Mouse (Mus musculus): ENCODE data around the gene Gm10644. TPM values are rescaled to one million over a fixed set of nuclear protein-coding genes. Genes with fewer than 3 reads are reported as not detected.
A peak's percentile ranks its signal among the peaks of the same experiment; 100 is the strongest.

Gene Gm10644
- polyA plus RNA-seq, 1 experiment: 0.56 TPM

GRCm38 (mm10) chr8:83999057-83999705, 44.2 kb upstream of the Gm10644 start:
- peak in 1 of 2 experiments; percentile 32 for DNase-seq
- H3K4me3 ChIP-seq (replicated peaks; ENCODE audit: insufficient read depth, low read depth, low read length): peak overlapping the region; percentile 60
- H3K27me3 ChIP-seq (ENCODE audit: control insufficient read depth, insufficient read depth, low read length): no peaks in the 10 kb centered on the region
- no peak for TF ChIP-seq CTCF (IDR thresholded peaks at IDR 0.05; ENCODE audit: borderline replicate concordance, insufficient read depth, low read depth, low read length)
- no peak for TF ChIP-seq POLR2A (IDR thresholded peaks at IDR 0.05; ENCODE audit: borderline replicate concordance, insufficient read depth, low read length)
- peaks cover 9% of the 10 kb centered on the region for H3K4me1 ChIP-seq (ENCODE audit: control insufficient read depth, insufficient read depth, low read length)
- 66% methylated on average over 16 of the region's 16 CpGs for WGBS
- H3K27ac ChIP-seq (ENCODE audit: insufficient read depth, low read length): no peak overlapping the region

- Histone ChIP-seq H3K27ac (ENCODE audit: insufficient read depth, low read length) (no peak overlapping the region), H3K4me3 (replicated peaks; ENCODE audit: insufficient read depth, low read depth, low read length) (peak overlapping the region; percentile 60), H3K4me1 (ENCODE audit: control insufficient read depth, insufficient read depth, low read length) (peaks cover 9% of the 10 kb centered on the region), H3K27me3 (ENCODE audit: control insufficient read depth, insufficient read depth, low read length) (no peaks in the 10 kb centered on the region)
- TF ChIP-seq POLR2A (IDR thresholded peaks at IDR 0.05; ENCODE audit: borderline replicate concordance, insufficient read depth, low read length) (0 out of 2 replicates have a peak, but pooled peaks have one; percentile 19), CTCF (IDR thresholded peaks at IDR 0.05; ENCODE audit: borderline replicate concordance, insufficient read depth, low read depth, low read length) (peak; percentile 32; the same call in 1 of the 2 replicates)
- 10% methylated on average over 92 of the region's 92 CpGs for WGBS
- peak; percentile 58 to 61 for DNase-seq
Measured at GRCm38 (mm10) chr8:83998231-83999056, 43.4 kb upstream of the Gm10644 start.

DNA sequence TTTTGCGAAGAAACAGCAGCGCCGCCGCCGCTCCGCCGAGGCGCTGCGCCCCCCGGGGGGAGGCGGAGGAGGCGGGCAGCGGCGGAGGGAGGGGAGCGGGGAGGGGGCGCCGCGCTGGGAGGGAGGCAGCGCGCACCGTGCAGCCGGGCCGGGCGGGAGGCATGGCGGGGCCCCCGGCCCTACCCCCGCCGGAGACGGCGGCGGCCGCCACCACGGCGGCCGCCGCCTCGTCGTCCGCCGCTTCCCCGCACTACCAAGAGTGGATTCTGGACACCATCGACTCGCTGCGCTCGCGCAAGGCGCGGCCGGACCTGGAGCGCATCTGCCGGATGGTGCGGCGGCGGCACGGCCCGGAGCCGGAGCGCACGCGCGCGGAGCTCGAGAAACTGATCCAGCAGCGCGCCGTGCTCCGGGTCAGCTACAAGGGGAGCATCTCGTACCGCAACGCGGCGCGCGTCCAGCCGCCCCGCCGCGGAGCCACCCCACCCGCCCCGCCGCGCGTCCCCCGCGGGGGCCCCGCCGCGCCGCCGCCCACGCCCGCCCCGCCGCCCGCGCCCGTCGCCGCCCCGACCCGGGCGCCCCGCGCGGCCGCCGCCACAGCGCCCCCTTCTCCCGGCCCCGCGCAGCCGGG, 42.6 kb upstream of the Gm10644 start, which contains the start of gene Samd1:
Samd1 (plus strand) TSS at position 162 of the 631 bp plus-strand sequence.
- peak within 1 kb of the TSS; percentile 68; the same call in 1 of the 2 replicates for H3K27ac ChIP-seq (ENCODE audit: insufficient read depth, low read length)
- peak; percentile 64 to 71 for DNase-seq
- TF ChIP-seq CTCF (IDR thresholded peaks at IDR 0.05; ENCODE audit: borderline replicate concordance, insufficient read depth, low read depth, low read length): no peak
- no peak for TF ChIP-seq POLR2A (IDR thresholded peaks at IDR 0.05; ENCODE audit: borderline replicate concordance, insufficient read depth, low read length)
- peak within 1 kb of the TSS; percentile 84 for H3K4me3 ChIP-seq (replicated peaks; ENCODE audit: insufficient read depth, low read depth, low read length)
- 8% methylated on average over 80 of the region's 112 CpGs for WGBS
- peaks cover 6% of the 10 kb centered on the region; the same call in 1 of the 2 replicates for H3K4me1 ChIP-seq (ENCODE audit: control insufficient read depth, insufficient read depth, low read length)
- no peaks in the 10 kb centered on the region for H3K27me3 ChIP-seq (ENCODE audit: control insufficient read depth, insufficient read depth, low read length)

DNA sequence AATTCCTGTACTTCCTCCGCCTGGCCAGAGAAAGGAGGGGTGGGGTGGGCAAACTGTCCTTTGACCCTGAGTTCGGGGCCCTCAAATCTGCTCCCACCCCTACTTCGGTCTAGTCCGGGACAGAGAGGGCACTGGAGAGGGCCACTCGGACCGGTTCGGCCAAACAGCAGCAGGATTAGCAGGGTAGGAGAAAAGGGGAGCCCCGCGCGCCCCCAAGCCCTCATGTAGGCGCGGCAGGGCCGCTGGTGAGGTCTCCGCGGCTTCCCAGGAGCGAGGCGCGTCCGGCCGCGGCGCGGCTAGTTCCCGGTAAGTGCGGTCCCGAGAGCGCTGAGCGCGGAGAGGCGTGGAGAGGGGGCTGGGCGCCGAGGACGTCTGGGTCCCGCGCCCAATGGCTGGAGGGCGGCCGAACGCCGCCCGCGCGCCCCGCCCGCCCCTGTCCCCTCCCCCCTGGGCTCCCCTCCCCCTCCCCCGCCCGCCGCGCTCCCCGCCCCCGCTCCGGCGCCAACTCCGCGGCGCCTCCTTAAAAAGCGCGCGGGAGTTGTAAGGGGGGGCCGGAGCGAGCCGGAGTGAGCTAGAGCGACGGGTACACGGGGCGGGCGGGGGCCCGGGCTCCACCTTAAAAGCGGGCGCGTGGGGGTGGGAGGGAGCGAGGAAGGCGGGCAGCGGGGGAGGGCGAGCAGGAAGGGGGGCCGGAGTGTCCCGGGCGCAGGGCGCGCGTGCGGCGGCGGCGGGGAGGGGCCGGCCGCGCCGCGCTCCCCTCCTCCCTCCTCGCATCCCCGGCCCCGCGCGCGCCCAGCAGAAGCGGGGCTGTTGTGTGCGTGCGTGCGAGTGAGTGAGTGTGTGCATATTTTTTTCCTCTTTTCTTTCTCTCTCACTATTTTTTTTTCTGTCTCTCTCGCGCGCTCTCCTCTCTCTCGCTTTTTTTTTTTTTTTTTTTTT, 41.8 kb upstream of the Gm10644 start:
- peak; percentile 80 to 85 for DNase-seq
- Histone ChIP-seq H3K4me3 (replicated peaks; ENCODE audit: insufficient read depth, low read depth, low read length) (peak overlapping the region; percentile 84), H3K27me3 (ENCODE audit: control insufficient read depth, insufficient read depth, low read length) (no peaks in the 10 kb centered on the region), H3K27ac (ENCODE audit: insufficient read depth, low read length) (peak overlapping the region; percentile 26; the same call in 1 of the 2 replicates), H3K4me1 (ENCODE audit: control insufficient read depth, insufficient read depth, low read length) (peaks cover 6% of the 10 kb centered on the region; the same call in 1 of the 2 replicates)
- WGBS: 2% methylated on average over 86 of the region's 103 CpGs
- TF ChIP-seq POLR2A (IDR thresholded peaks at IDR 0.05; ENCODE audit: borderline replicate concordance, insufficient read depth, low read length) (peak; percentile 45; the same call in 1 of the 2 replicates), CTCF (IDR thresholded peaks at IDR 0.05; ENCODE audit: borderline replicate concordance, insufficient read depth, low read depth, low read length) (no peak)

DNA sequence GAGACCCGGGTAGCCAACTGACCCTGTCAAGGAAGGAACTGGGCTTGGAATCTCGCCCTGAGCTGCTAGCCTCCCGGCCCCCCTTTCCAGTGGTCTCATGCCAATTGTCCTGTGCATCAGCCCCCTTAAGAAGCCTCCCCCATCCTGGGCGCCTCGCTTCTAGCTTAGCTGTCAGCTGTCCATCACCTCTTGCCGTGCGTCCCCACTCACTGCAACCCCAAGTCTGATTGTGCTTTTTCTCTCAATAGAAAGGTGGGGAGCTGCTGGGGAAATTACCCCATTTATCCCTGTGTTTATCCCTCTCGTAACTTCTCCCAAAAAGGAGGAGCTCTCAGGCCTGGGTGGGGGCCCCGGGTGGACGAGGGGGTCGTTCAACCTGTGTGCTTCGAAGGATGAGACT, 41.0 kb upstream of the Gm10644 start:
- H3K27ac ChIP-seq (ENCODE audit: insufficient read depth, low read length): no peak overlapping the region
- H3K4me3 ChIP-seq (replicated peaks; ENCODE audit: insufficient read depth, low read depth, low read length): no peak overlapping the region
- TF ChIP-seq POLR2A (IDR thresholded peaks at IDR 0.05; ENCODE audit: borderline replicate concordance, insufficient read depth, low read length) (no peak), CTCF (IDR thresholded peaks at IDR 0.05; ENCODE audit: borderline replicate concordance, insufficient read depth, low read depth, low read length) (no peak)
- WGBS: 27% methylated on average over 12 of the region's 12 CpGs
- no peaks in the 10 kb centered on the region for H3K27me3 ChIP-seq (ENCODE audit: control insufficient read depth, insufficient read depth, low read length)
- H3K4me1 ChIP-seq (ENCODE audit: control insufficient read depth, insufficient read depth, low read length): peaks cover 6% of the 10 kb centered on the region; the same call in 1 of the 2 replicates
- DNase-seq: peak; percentile 34 to 45

DNA sequence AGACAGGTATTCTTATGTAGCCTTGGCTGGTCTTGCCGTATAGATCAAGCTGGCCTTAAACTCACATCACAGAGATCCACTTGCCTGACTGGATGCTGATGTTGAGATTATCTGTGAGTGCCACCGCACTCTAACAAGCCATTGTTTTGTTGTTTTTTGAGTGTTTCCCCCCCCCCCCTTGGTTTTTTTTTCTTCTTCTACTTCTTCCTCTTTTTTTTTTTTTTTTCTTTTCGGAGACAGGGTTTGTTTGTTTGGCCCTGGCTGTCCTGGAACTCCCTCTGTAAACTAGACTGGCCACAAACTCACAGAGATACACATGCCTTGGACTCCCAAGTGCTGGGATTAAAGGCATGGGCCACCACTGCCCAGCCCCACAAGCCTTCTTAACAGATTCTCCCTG, 39.0 kb upstream of the Gm10644 start:
- WGBS: 87% methylated on average over 3 of the region's 3 CpGs
- DNase-seq: no peak
- H3K4me1 ChIP-seq (ENCODE audit: control insufficient read depth, insufficient read depth, low read length): peaks cover 3% of the 10 kb centered on the region; the same call in 1 of the 2 replicates
- no peak for TF ChIP-seq CTCF (IDR thresholded peaks at IDR 0.05; ENCODE audit: borderline replicate concordance, insufficient read depth, low read depth, low read length)
- no peak for TF ChIP-seq POLR2A (IDR thresholded peaks at IDR 0.05; ENCODE audit: borderline replicate concordance, insufficient read depth, low read length)
- no peak overlapping the region for H3K4me3 ChIP-seq (replicated peaks; ENCODE audit: insufficient read depth, low read depth, low read length)
- no peak overlapping the region for H3K27ac ChIP-seq (ENCODE audit: insufficient read depth, low read length)
- no peaks in the 10 kb centered on the region for H3K27me3 ChIP-seq (ENCODE audit: control insufficient read depth, insufficient read depth, low read length)
